Mouse (Mus musculus) stomach, postnatal 0 days (tissue): ENCODE measurements around the gene Gm38392. TPM values are rescaled to one million over a fixed set of nuclear protein-coding genes. Genes with fewer than 3 reads are reported as not detected.
A peak's percentile ranks its signal among the peaks of the same experiment; 100 is the strongest.

Experiments used
- ATAC-seq: fragments of 200-750 bp; cut with Nextera tagmentation; 2 replicates; pipeline ENCODE4 v1.8.0; 2017; ENCODE audit not compliant: low FRiP score, low TSS enrichment
- DNase-seq: peaks from one replicate; pipeline ENCODE4 v3.0.0-alpha.2; 2016; ENCODE audit warnings: low spot score
- H3K27ac ChIP-seq: fragments of 300-500 bp; sonication (generic); replicated peaks from 2 replicates; pipeline ENCODE4 v1.5.1; 2014; ENCODE audit warnings: mild to moderate bottlenecking, control low read depth
- H3K27me3 ChIP-seq: fragments of 300-500 bp; sonication (generic); 2 replicates; pipeline ENCODE4 v1.6.1; 2014; ENCODE audit warnings: low read length; ENCODE audit not compliant: control insufficient read depth, insufficient read depth
- H3K36me3 ChIP-seq: fragments of 300-500 bp; sonication (generic); 2 replicates; pipeline ENCODE4 v1.6.1; 2014; ENCODE audit warnings: low read length, mixed read lengths; ENCODE audit not compliant: control insufficient read depth, insufficient read depth
- H3K4me1 ChIP-seq: fragments of 300-500 bp; sonication (generic); replicated peaks from 2 replicates; pipeline ENCODE4 v1.6.1; 2014; ENCODE audit warnings: antibody characterized with exemption; ENCODE audit not compliant: control insufficient read depth, insufficient read depth
- H3K4me2 ChIP-seq: fragments of 300-500 bp; sonication (generic); replicated peaks from 2 replicates; pipeline ENCODE4 v1.6.1; 2014; ENCODE audit warnings: low read depth, mild to moderate bottlenecking, control low read depth, moderate library complexity
- H3K4me3 ChIP-seq: fragments of 300-500 bp; sonication (generic); 2 replicates; pipeline ENCODE4 v1.5.1; 2014; ENCODE audit warnings: low read depth, low read length, control low read depth
- H3K9ac ChIP-seq: fragments of 300-500 bp; sonication (generic); 2 replicates; pipeline ENCODE4 v1.6.1; 2014; ENCODE audit warnings: mild to moderate bottlenecking, low read length, control low read depth, mixed read lengths
- H3K9me3 ChIP-seq: fragments of 300-500 bp; sonication (generic); 2 replicates; pipeline ENCODE4 v1.6.1; 2016; ENCODE audit warnings: low read length; ENCODE audit not compliant: control insufficient read depth
- CTCF ChIP-seq: IDR thresholded peaks from 2 replicates; pipeline ENCODE4 v1.5.1; 2016; ENCODE audit warnings: antibody characterized with exemption, low read depth, mild to moderate bottlenecking, moderate library complexity
- EP300 ChIP-seq: optimal IDR thresholded peaks from 2 replicates; pipeline ENCODE3; 2016; ENCODE audit warnings: antibody characterized with exemption
- WGBS: fragments of 180-500 bp; shearing (Covaris S2); extraction: QIAGEN DNeasy Blood & Tissue Kit; methylation state at CpG from one replicate; pipeline ENCODE4 v1.1.7; 2014; 5-methylcytosine and 5-hydroxymethylcytosine counted together
- polyA plus RNA-seq: library from polyadenylated mRNA; unstranded; fragments of >200 nt; fragmentation: Nextera tagmentation; extraction: Ambion mirVana; gene quantifications from 2 replicates; pipeline ENCODE4 v1.2.1, GENCODE M21; 2015

The Gm38392 gene
- polyA plus RNA-seq, 1 experiment from 2014 or later: 2.0 TPM

DNA sequence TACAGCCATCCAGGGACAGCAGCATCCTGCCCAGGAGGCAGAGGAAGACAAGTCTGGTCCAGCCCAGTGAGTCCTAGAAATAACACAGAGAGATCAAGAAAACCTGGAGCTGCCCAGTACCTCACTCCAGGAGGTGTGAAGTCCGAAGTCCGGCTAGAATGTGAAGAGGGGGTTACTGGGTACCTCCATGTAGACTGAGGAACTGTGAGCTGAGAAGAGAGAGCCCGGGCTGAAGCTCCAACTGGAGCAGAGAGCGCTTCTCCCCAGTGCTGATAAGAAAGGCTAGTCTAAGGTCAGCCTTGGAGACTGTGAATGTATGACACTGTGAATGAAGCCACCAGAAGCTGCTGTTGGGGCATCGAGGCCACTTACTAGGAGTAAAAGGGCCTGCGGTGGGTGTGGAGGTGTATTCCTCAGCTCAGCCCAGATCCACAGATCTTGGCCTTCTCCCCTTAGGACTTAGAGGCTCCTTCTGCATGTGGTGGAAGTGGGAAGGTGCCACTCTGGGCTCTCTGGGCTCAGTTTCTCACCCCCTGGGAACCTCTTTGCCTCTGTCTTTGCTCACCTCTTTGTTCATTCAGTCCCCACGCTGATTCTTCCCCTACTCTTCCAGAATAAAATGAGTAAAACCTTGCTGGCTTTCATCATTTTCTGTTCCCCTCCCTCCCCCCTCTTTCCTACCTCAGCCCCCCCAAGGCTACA lies 82.9 kb downstream of the Gm38392 start:
- H3K36me3 ChIP-seq: no peaks in the 10 kb centered on the region
- DNase-seq: no peak
- ATAC-seq: no peak
- no peak overlapping the region for H3K4me3 ChIP-seq
- WGBS: 2% methylated on average over 7 of the region's 7 CpGs
- no peaks in the 10 kb centered on the region for H3K4me1 ChIP-seq
- H3K27me3 ChIP-seq: peaks cover 28% of the 10 kb centered on the region
- H3K9ac ChIP-seq: no peak overlapping the region
- H3K27ac ChIP-seq: no peak overlapping the region
- H3K9me3 ChIP-seq: no peaks in the 10 kb centered on the region
- no peak overlapping the region for H3K4me2 ChIP-seq
- TF ChIP-seq CTCF: no peak
- no peak for TF ChIP-seq EP300

DNA sequence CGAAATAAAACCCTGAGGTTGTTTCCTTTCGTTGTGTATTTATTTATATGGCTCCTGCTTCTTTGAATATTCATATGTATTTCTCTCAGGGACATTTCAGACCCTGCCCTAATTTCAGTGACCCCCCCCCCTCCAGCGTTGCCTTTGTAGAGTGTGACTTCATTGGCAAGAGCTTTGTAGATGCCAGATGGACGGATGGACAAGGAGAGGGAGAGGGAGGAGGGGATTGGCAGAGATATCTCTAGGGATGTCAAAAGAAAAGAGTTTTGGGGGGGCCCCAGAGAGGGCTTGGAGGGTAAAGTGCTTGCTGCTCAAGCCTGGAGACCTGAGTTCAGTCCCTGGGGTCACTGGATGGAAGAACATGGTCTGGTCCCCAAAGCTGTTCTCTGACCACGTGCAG lies 83.6 kb downstream of the Gm38392 start:
- Histone ChIP-seq H3K9ac (no peak overlapping the region), H3K36me3 (no peaks in the 10 kb centered on the region), H3K4me1 (no peaks in the 10 kb centered on the region), H3K9me3 (no peaks in the 10 kb centered on the region), H3K4me2 (no peak overlapping the region), H3K4me3 (no peak overlapping the region), H3K27me3 (peaks cover 32% of the 10 kb centered on the region), H3K27ac (no peak overlapping the region)
- DNase-seq (no peak), ATAC-seq (no peak)
- TF ChIP-seq EP300: no peak
- no peak for TF ChIP-seq CTCF
- WGBS: 18% methylated on average over 5 of the region's 5 CpGs

DNA sequence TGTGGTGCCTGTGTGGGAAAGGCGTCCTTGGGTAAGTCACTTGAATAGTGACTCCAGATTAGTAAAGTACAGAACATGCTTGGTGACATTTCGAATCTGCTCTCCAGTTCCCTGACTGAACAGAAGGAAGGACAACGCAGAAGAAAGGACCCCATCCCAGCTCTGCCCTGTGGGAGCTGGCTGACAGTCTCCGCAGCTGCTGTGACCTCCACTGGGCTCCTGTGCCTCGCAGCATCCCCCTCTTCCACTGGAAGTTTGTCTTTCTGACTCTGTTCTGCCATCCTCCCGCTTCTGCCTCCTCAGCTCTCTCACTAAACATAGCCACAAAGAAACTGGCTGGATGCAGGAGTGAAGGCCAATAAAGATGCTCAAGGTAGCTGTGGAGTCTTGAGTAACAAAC lies 84.0 kb downstream of the Gm38392 start:
- no peak for TF ChIP-seq CTCF
- no peak for TF ChIP-seq EP300
- no peak overlapping the region for H3K4me2 ChIP-seq
- H3K4me3 ChIP-seq: no peak overlapping the region
- DNase-seq (no peak), ATAC-seq (no peak)
- 4% methylated on average over 5 of the region's 6 CpGs for WGBS
- no peak overlapping the region for H3K9ac ChIP-seq
- H3K4me1 ChIP-seq: no peaks in the 10 kb centered on the region
- no peaks in the 10 kb centered on the region for H3K36me3 ChIP-seq
- H3K27me3 ChIP-seq: peaks cover 34% of the 10 kb centered on the region
- no peaks in the 10 kb centered on the region for H3K9me3 ChIP-seq
- no peak overlapping the region for H3K27ac ChIP-seq

DNA sequence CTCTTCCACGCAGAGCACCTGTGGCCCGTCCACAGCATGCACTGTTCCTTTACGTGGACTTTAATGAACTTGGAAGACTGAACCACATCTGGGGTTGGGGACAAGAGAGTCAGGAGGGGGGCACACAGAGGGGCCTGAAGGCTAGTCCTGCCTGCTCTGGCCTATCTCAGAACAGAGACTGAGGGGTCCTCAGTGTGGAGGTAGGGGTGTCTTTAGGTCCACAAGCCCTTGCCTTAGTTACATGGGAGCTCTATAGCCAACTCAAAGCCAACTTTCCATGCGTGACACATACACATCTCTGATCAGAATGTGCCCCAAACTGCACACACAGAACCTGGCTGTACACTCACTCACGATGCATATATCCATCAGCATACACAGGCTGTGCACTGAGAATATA lies 85.4 kb downstream of the Gm38392 start:
- H3K4me1 ChIP-seq: no peaks in the 10 kb centered on the region
- H3K36me3 ChIP-seq: no peaks in the 10 kb centered on the region
- no peak overlapping the region for H3K9ac ChIP-seq
- no peaks in the 10 kb centered on the region for H3K9me3 ChIP-seq
- no peak for TF ChIP-seq CTCF
- TF ChIP-seq EP300: no peak
- no peak overlapping the region for H3K4me3 ChIP-seq
- H3K27me3 ChIP-seq: peaks cover 32% of the 10 kb centered on the region
- ATAC-seq: no peak
- no peak overlapping the region for H3K27ac ChIP-seq
- WGBS: 24% methylated on average over 5 of the region's 5 CpGs
- DNase-seq: no peak
- H3K4me2 ChIP-seq: no peak overlapping the region

DNA sequence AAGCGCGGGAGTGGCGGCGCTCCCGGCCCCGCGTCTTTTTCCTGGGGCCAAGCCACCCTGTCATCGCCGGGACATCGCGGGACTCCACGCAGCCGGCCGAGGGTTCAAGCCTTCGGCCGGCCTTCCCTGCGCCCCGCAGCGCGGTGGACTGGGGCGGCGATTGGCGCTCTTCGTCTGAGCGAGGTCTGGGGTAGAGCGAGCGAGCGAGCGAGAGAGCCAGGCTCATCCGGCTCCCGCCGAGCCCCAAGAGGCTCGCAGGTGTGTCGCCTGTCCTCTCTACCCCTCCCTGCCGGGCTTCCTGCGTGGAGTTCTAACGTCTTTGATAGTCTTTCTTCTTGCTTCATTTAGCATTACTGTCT lies 86.1 kb downstream of the Gm38392 start:
- Histone ChIP-seq H3K4me2 (peak overlapping the region; percentile 52), H3K4me1 (no peaks in the 10 kb centered on the region), H3K9me3 (no peaks in the 10 kb centered on the region), H3K27ac (no peak overlapping the region), H3K4me3 (peak overlapping the region; percentile 32), H3K9ac (peak overlapping the region; percentile 18; the same call in 1 of the 2 replicates), H3K27me3 (peaks cover 27% of the 10 kb centered on the region), H3K36me3 (no peaks in the 10 kb centered on the region)
- 1% methylated on average over 23 of the region's 37 CpGs for WGBS
- no peak for ATAC-seq
- DNase-seq: no peak
- no peak for TF ChIP-seq CTCF

DNA sequence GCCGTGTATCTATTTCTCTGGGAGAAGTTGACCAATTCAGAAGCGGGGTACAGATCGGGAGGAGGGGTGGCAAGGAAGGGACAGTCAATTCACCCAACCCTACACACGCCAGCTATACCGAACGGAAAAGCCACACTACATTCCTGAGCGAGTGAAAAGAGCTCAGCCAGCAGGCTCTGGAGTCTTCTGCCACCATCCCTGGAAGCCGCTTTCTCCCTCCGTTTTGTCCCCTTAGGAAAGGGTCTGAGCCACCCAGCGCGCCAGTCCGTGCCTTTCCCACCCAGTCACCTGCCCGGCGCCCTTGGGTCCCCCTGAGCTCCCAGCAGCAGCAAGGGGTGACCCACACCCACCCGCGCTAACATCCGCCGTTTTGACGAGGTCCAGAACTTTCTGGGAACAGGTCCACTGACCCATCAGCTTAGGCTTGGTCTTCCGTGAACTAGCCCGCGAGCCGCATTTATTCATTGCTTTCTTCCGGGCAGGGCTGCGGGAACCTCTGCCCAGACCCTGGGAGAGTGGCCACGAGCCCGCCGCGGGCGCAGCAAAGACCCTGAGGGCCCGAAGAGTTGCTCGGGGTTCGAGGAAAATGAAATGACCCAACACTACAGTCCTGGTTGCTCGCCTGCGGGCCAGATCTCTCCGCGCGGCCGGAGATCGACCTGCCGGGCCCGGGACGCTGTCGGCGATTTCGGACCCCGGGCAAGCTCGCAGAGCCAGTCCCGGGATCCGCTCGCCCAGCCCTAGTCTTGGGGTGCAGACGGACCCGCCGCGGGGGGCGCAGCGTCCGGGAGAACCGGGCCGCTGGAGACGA lies 86.6 kb downstream of the Gm38392 start:
- Histone ChIP-seq H3K27me3 (peaks cover 27% of the 10 kb centered on the region), H3K27ac (no peak overlapping the region), H3K4me1 (no peaks in the 10 kb centered on the region), H3K9me3 (no peaks in the 10 kb centered on the region), H3K9ac (peak overlapping the region; percentile 18; the same call in 1 of the 2 replicates), H3K36me3 (no peaks in the 10 kb centered on the region), H3K4me3 (peak overlapping the region; percentile 32), H3K4me2 (peak overlapping the region; percentile 52)
- no peak for TF ChIP-seq EP300
- no peak for TF ChIP-seq CTCF
- DNase-seq (no peak), ATAC-seq (no peak)
- WGBS: 1% methylated on average over 55 of the region's 61 CpGs
